Mouse (Mus musculus) liver, embryonic 14.5 days (tissue): ENCODE results near the gene Klhl7.

Experiments used
- CTCF ChIP-seq: IDR thresholded peaks from 2 replicates; pipeline ENCODE4 v1.5.1; 2016; ENCODE audit warnings: antibody characterized with exemption, low read depth, control low read depth
- EP300 ChIP-seq: IDR thresholded peaks from 2 replicates; pipeline ENCODE4 v1.6.1; 2016; ENCODE audit warnings: antibody characterized with exemption, low read depth

DNA sequence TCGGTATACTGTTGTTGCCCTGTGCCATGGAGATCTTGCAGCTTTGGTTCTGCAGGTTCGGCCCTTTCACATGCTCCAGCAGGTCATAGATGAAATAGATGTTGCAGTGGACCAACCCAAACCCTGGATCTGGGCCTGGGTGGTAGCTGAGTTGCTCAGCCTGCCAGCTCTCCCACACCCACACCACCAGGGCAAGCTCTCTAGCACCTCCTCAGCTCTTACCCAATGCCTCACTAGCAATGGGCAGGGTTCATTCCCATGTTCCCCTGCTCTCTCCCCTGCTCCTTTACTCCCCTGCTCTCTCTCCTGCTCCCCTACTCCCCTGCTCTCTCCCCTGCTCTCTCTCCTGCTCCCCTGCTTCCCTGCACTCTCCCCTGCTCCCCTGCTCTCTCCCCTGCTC lies 91.4 kb downstream of the Klhl7 start:
- no peak for TF ChIP-seq CTCF
- TF ChIP-seq EP300, result no peak
